In genomic region chr12:12938361-12938760, GRCm38 (mm10) we compare ENCODE assay signal across 7 mouse cellular contexts. TPM values are rescaled to one million over a fixed set of nuclear protein-coding genes. Genes with fewer than 3 reads are reported as not detected.
A peak's percentile ranks its signal among the peaks of the same experiment; 100 is the strongest.
DNase-seq lines count a peak whose midpoint lies in the region; ATAC-seq and TF ChIP-seq lines count a peak whose summit lies in the region.

No protein-coding gene starts in this region.

- DNase-seq in adipocyte (ENCODE audit: low spot score) = peak; percentile 6
- peak; percentile 23 for DNase-seq in c-Kit-positive CD71-negative TER-119-negative erythroid progenitor cells, embryonic 14.5 days (ENCODE audit: low read depth)
- DNase-seq in frontal cortex, postnatal 10 days (ENCODE audit: low spot score in 2 of 2) = peak; percentile 22 to 32
- peak; percentile 44 for DNase-seq in hindbrain, embryonic 10.5 days (ENCODE audit: low spot score)
- DNase-seq in layer of hippocampus, adult 9-11 months = peak; percentile 32
- DNase-seq in lung, postnatal 0 days (ENCODE audit: low spot score) = peak; percentile 91
- DNase-seq in right cerebral cortex, postnatal 25 days = peak; percentile 49

- H3K4me1 ChIP-seq in hindbrain, embryonic 10.5 days (replicated peaks) = peaks cover 31% of the 10 kb centered on the region
- H3K4me1 ChIP-seq in lung, postnatal 0 days (ENCODE audit: insufficient read depth, low read depth, low read length) = peaks cover 23% of the 10 kb centered on the region

- peaks cover 63% of the 10 kb centered on the region for H3K36me3 ChIP-seq in hindbrain, embryonic 10.5 days
- H3K36me3 ChIP-seq in lung, postnatal 0 days (ENCODE audit: insufficient read depth, low read length) = no peaks in the 10 kb centered on the region

- no peaks in the 10 kb centered on the region for H3K9me3 ChIP-seq in hindbrain, embryonic 10.5 days
- H3K9me3 ChIP-seq in lung, postnatal 0 days (ENCODE audit: low read length) = no peaks in the 10 kb centered on the region

- TF ChIP-seq EP300 in lung, postnatal 0 days (IDR thresholded peaks at IDR 0.05) = no peak

- H3K4me3 ChIP-seq in hindbrain, embryonic 10.5 days = peak overlapping the region; percentile 98
- peak overlapping the region; percentile 56 for H3K4me3 ChIP-seq in lung, postnatal 0 days (ENCODE audit: low read depth, low read length)

- 7% methylated on average over 7 of the region's 7 CpGs for WGBS in hindbrain, embryonic 10.5 days
- 1% methylated on average over 7 of the region's 7 CpGs for WGBS in lung, postnatal 0 days

- TF ChIP-seq CTCF in lung, postnatal 0 days (IDR thresholded peaks at IDR 0.05) = no peak

- peak overlapping the region; percentile 96 for H3K4me2 ChIP-seq in lung, postnatal 0 days (replicated peaks; ENCODE audit: low read depth, low read length)

- ATAC-seq in lung, postnatal 0 days = peak; percentile 47

- peak overlapping the region; percentile 9; the same call in 1 of the 2 replicates for H3K9ac ChIP-seq in lung, postnatal 0 days (replicated peaks; ENCODE audit: low read depth)

- H3K27ac ChIP-seq in hindbrain, embryonic 10.5 days = peak overlapping the region; percentile 98
- H3K27ac ChIP-seq in lung, postnatal 0 days (ENCODE audit: low read length) = peak overlapping the region; percentile 15; the same call in 1 of the 2 replicates

- peaks cover 1% of the 10 kb centered on the region; the same call in 1 of the 2 replicates for H3K27me3 ChIP-seq in hindbrain, embryonic 10.5 days (ENCODE audit: insufficient read depth, poor library complexity, severe bottlenecking)
- no peaks in the 10 kb centered on the region for H3K27me3 ChIP-seq in lung, postnatal 0 days (replicated peaks; ENCODE audit: insufficient read depth, low read length)

RNA-seq across cellular contexts. Expression of gene Mycn, which starts 3.4 kb away (rescaled TPM):
- polyA plus RNA-seq in hindbrain, embryonic 10.5 days (2016; fragmentation: Nextera tagmentation; extraction: Ambion mirVana) = 128 and 150 TPM in 2 replicates
- polyA plus RNA-seq in lung, postnatal 0 days (2015; fragmentation: Nextera tagmentation; extraction: Ambion mirVana) = 10.2 and 10.9 TPM in 2 replicates

Comparison
In these comparisons a context has a peak if more than half of its experiments do, and no peak if none do; other contexts are left out.
1. Peak in every context shown above with its lines: DNase-seq, ATAC-seq, H3K4me3 ChIP-seq and H3K27ac ChIP-seq.
2. DNase-seq: peak in every context shown above with its lines; median percentile 91 in lung, postnatal 0 days; 49 in right cerebral cortex, postnatal 25 days; 44 in hindbrain, embryonic 10.5 days; 32 in layer of hippocampus, adult 9-11 months; 27 in frontal cortex, postnatal 10 days; 23 in c-Kit-positive CD71-negative TER-119-negative erythroid progenitor cells, embryonic 14.5 days; 6 in adipocyte.
3. RNA of gene Mycn, which starts 3.4 kb away (polyA plus RNA-seq): 128 to 150 TPM in hindbrain, embryonic 10.5 days; 10.2 to 10.9 TPM in lung, postnatal 0 days; every median in the first group is over 10 times any median in the second.